Mouse (Mus musculus) testis, adult 2 months (tissue): ENCODE measurements around the gene Prdm2.

ENCODE experiments used
- CTCF ChIP-seq: fragments of 200-500 bp; IDR thresholded peaks from 2 replicates; pipeline ENCODE4 v1.5.1; 2012; ENCODE audit warnings: low read depth, mild to moderate bottlenecking, inconsistent platforms, low read length, moderate library complexity; ENCODE audit not compliant: control insufficient read depth, insufficient read depth, insufficient replicate concordance
- POLR2A ChIP-seq: fragments of 200-500 bp; IDR thresholded peaks from 2 replicates; pipeline ENCODE4 v1.6.1; 2012; ENCODE audit warnings: low read depth, mild to moderate bottlenecking, inconsistent platforms, low read length, moderate library complexity; ENCODE audit not compliant: control insufficient read depth

- TF ChIP-seq CTCF (no peak), POLR2A (no peak)
Observed at GRCm38 (mm10) chr4:143067006-143067405, 145.8 kb downstream of the Prdm2 start.
